Mouse (Mus musculus): ENCODE measurements around the gene Wwox.

The Wwox gene

GRCm38 (mm10) chr8:114962494-114962893 lies 523.0 kb downstream of the Wwox start:
- no peak for DNase-seq (ENCODE audit: low read depth, low spot score)

GRCm38 (mm10) chr8:114963282-114963681 lies 523.8 kb downstream of the Wwox start:
- DNase-seq (ENCODE audit: low read depth, low spot score): no peak

GRCm38 (mm10) chr8:114964206-114964605 lies 524.8 kb downstream of the Wwox start:
- DNase-seq (ENCODE audit: low read depth, low spot score): no peak

GRCm38 (mm10) chr8:114968842-114969241 lies 529.4 kb downstream of the Wwox start:
- no peak for DNase-seq (ENCODE audit: low read depth, low spot score)

- peak; percentile 1 for DNase-seq (ENCODE audit: low read depth, low spot score)
Measured at GRCm38 (mm10) chr8:114971378-114971777, 531.9 kb downstream of the Wwox start.

GRCm38 (mm10) chr8:114973002-114973461 lies 533.6 kb downstream of the Wwox start:
- DNase-seq (ENCODE audit: low read depth, low spot score): no peak

GRCm38 (mm10) chr8:114974336-114974950 lies 535.0 kb downstream of the Wwox start:
- DNase-seq (ENCODE audit: low read depth, low spot score): no peak

GRCm38 (mm10) chr8:114977746-114978145 lies 538.3 kb downstream of the Wwox start:
- no peak for DNase-seq (ENCODE audit: low read depth, low spot score)

GRCm38 (mm10) chr8:114978206-114978960 lies 538.9 kb downstream of the Wwox start:
- DNase-seq (ENCODE audit: low read depth, low spot score): no peak

GRCm38 (mm10) chr8:114979671-114980070 lies 540.2 kb downstream of the Wwox start:
- DNase-seq (ENCODE audit: low read depth, low spot score): no peak

GRCm38 (mm10) chr8:114982762-114983161 lies 543.3 kb downstream of the Wwox start:
- DNase-seq (ENCODE audit: low read depth, low spot score): no peak

- DNase-seq (ENCODE audit: low read depth, low spot score): no peak
Measured at GRCm38 (mm10) chr8:114984500-114984899, 545.0 kb downstream of the Wwox start.

- no peak for DNase-seq (ENCODE audit: low read depth, low spot score)
Measured at GRCm38 (mm10) chr8:114985996-114986395, 546.5 kb downstream of the Wwox start.

- no peak for DNase-seq (ENCODE audit: low read depth, low spot score)
Measured at GRCm38 (mm10) chr8:114986971-114987370, 547.5 kb downstream of the Wwox start.

- no peak for DNase-seq (ENCODE audit: low read depth, low spot score)
Measured at GRCm38 (mm10) chr8:114990865-114991613, 551.6 kb downstream of the Wwox start.

GRCm38 (mm10) chr8:115000736-115001135 lies 561.3 kb downstream of the Wwox start:
- no peak for DNase-seq (ENCODE audit: low read depth, low spot score)

GRCm38 (mm10) chr8:115005021-115005420 lies 565.6 kb downstream of the Wwox start:
- no peak for DNase-seq (ENCODE audit: low read depth, low spot score)

GRCm38 (mm10) chr8:115006561-115006960 lies 567.1 kb downstream of the Wwox start:
- no peak for DNase-seq (ENCODE audit: low read depth, low spot score)

GRCm38 (mm10) chr8:115007280-115007679 lies 567.8 kb downstream of the Wwox start:
- DNase-seq (ENCODE audit: low read depth, low spot score): no peak

- no peak for DNase-seq (ENCODE audit: low read depth, low spot score)
Measured at GRCm38 (mm10) chr8:115008624-115009620, 569.5 kb downstream of the Wwox start.

Measured in c-Kit-negative CD71-positive TER-119-positive erythroid progenitor cells, embryonic 14.5 days (primary cell).